Mouse (Mus musculus): ENCODE data around the gene Gak. TPM values are rescaled to one million over a fixed set of nuclear protein-coding genes. Genes with fewer than 3 reads are reported as not detected.
A peak's percentile ranks its signal among the peaks of the same experiment; 100 is the strongest.

Gak gene
- polyA plus RNA-seq, 1 experiment from 2014 or later: 54.9 TPM

- WGBS: 88% methylated on average over 4 of the region's 4 CpGs
- H3K4me1 ChIP-seq: peaks cover 9% of the 10 kb centered on the region
- H3K27me3 ChIP-seq (replicated peaks): no peaks in the 10 kb centered on the region
- H3K27ac ChIP-seq: no peak overlapping the region
- no peaks in the 10 kb centered on the region for H3K36me3 ChIP-seq (replicated peaks)
- no peak overlapping the region for H3K4me3 ChIP-seq
- no peaks in the 10 kb centered on the region for H3K9me3 ChIP-seq
- no peak overlapping the region for H3K4me2 ChIP-seq
- no peak for ATAC-seq (replicated peaks)
- no peak overlapping the region for H3K9ac ChIP-seq
Observed at GRCm38 (mm10) chr5:108633676-108634075, 4.1 kb upstream of the Gak start.

- 2% methylated on average over 32 of the region's 32 CpGs for WGBS
- H3K4me2 ChIP-seq: peak overlapping the region; percentile 85
- peak overlapping the region; percentile 98 for H3K9ac ChIP-seq
- peaks cover 5% of the 10 kb centered on the region; the same call in 1 of the 2 replicates for H3K36me3 ChIP-seq (replicated peaks)
- peak overlapping the region; percentile 91 for H3K27ac ChIP-seq
- H3K9me3 ChIP-seq: no peaks in the 10 kb centered on the region
- no peaks in the 10 kb centered on the region for H3K27me3 ChIP-seq (replicated peaks)
- H3K4me1 ChIP-seq: peaks cover 27% of the 10 kb centered on the region
- peak; percentile 87 for ATAC-seq (replicated peaks)
- H3K4me3 ChIP-seq: peak overlapping the region; percentile 96
Observed at GRCm38 (mm10) chr5:108628891-108629633, 493 bp downstream of the Gak start.

- no peak overlapping the region for H3K4me2 ChIP-seq
- H3K36me3 ChIP-seq (replicated peaks): peaks cover 30% of the 10 kb centered on the region
- peaks cover 27% of the 10 kb centered on the region for H3K4me1 ChIP-seq
- H3K9ac ChIP-seq: no peak overlapping the region
- no peaks in the 10 kb centered on the region for H3K9me3 ChIP-seq
- no peak overlapping the region for H3K4me3 ChIP-seq
- H3K27me3 ChIP-seq (replicated peaks): no peaks in the 10 kb centered on the region
- WGBS: 83% methylated on average over 4 of the region's 4 CpGs
- no peak overlapping the region for H3K27ac ChIP-seq
- ATAC-seq (replicated peaks): no peak
Observed at GRCm38 (mm10) chr5:108626050-108626660, 3.4 kb downstream of the Gak start.

- Histone ChIP-seq H3K36me3 (replicated peaks) (peaks cover 40% of the 10 kb centered on the region), H3K9ac (no peak overlapping the region), H3K4me2 (no peak overlapping the region), H3K4me3 (no peak overlapping the region), H3K27ac (no peak overlapping the region), H3K27me3 (replicated peaks) (no peaks in the 10 kb centered on the region), H3K4me1 (no peaks in the 10 kb centered on the region; the same call in 1 of the 2 replicates), H3K9me3 (no peaks in the 10 kb centered on the region)
- WGBS: 92% methylated on average over 2 of the region's 2 CpGs
- ATAC-seq (replicated peaks): no peak
Observed at GRCm38 (mm10) chr5:108621870-108622269, 7.7 kb downstream of the Gak start.

- Histone ChIP-seq H3K36me3 (replicated peaks) (peaks cover 72% of the 10 kb centered on the region), H3K27me3 (replicated peaks) (no peaks in the 10 kb centered on the region), H3K4me1 (no peaks in the 10 kb centered on the region), H3K9me3 (no peaks in the 10 kb centered on the region), H3K4me2 (no peak overlapping the region), H3K9ac (no peak overlapping the region), H3K27ac (no peak overlapping the region), H3K4me3 (no peak overlapping the region)
- 97% methylated on average over 1 of the region's 1 CpGs for WGBS
- ATAC-seq (replicated peaks): no peak
Observed at GRCm38 (mm10) chr5:108610426-108610825, 19.1 kb downstream of the Gak start.

GRCm38 (mm10) chr5:108602537-108602936 lies 27.0 kb downstream of the Gak start:
- no peaks in the 10 kb centered on the region for H3K9me3 ChIP-seq
- no peak for ATAC-seq (replicated peaks)
- no peak overlapping the region for H3K27ac ChIP-seq
- H3K4me3 ChIP-seq: no peak overlapping the region
- no peaks in the 10 kb centered on the region for H3K4me1 ChIP-seq
- H3K36me3 ChIP-seq (replicated peaks): peaks cover 89% of the 10 kb centered on the region
- 96% methylated on average over 9 of the region's 9 CpGs for WGBS
- H3K27me3 ChIP-seq (replicated peaks): no peaks in the 10 kb centered on the region
- H3K9ac ChIP-seq: no peak overlapping the region
- H3K4me2 ChIP-seq: no peak overlapping the region

- Histone ChIP-seq H3K27ac (no peak overlapping the region), H3K4me1 (no peaks in the 10 kb centered on the region), H3K4me3 (no peak overlapping the region), H3K27me3 (replicated peaks) (no peaks in the 10 kb centered on the region), H3K9me3 (no peaks in the 10 kb centered on the region), H3K4me2 (no peak overlapping the region), H3K9ac (no peak overlapping the region), H3K36me3 (replicated peaks) (peaks cover 87% of the 10 kb centered on the region)
- no peak for ATAC-seq (replicated peaks)
- 94% methylated on average over 1 of the region's 1 CpGs for WGBS
Observed at GRCm38 (mm10) chr5:108599923-108600322, 29.6 kb downstream of the Gak start.

GRCm38 (mm10) chr5:108581361-108581891 lies 48.1 kb downstream of the Gak start:
- H3K9ac ChIP-seq: no peak overlapping the region
- WGBS: 82% methylated on average over 3 of the region's 3 CpGs
- no peak overlapping the region for H3K4me2 ChIP-seq
- H3K9me3 ChIP-seq: no peaks in the 10 kb centered on the region
- H3K4me1 ChIP-seq: no peaks in the 10 kb centered on the region
- no peak overlapping the region for H3K4me3 ChIP-seq
- ATAC-seq (replicated peaks): no peak
- H3K27ac ChIP-seq: no peak overlapping the region
- peaks cover 64% of the 10 kb centered on the region for H3K36me3 ChIP-seq (replicated peaks)
- H3K27me3 ChIP-seq (replicated peaks): no peaks in the 10 kb centered on the region

GRCm38 (mm10) chr5:108573054-108573453 lies 56.5 kb downstream of the Gak start:
- no peak overlapping the region for H3K27ac ChIP-seq
- peaks cover 69% of the 10 kb centered on the region for H3K36me3 ChIP-seq (replicated peaks)
- H3K9me3 ChIP-seq: no peaks in the 10 kb centered on the region
- WGBS: 96% methylated on average over 6 of the region's 6 CpGs
- H3K27me3 ChIP-seq (replicated peaks): no peaks in the 10 kb centered on the region
- H3K4me1 ChIP-seq: no peaks in the 10 kb centered on the region
- no peak overlapping the region for H3K9ac ChIP-seq
- H3K4me2 ChIP-seq: no peak overlapping the region
- ATAC-seq (replicated peaks): no peak
- no peak overlapping the region for H3K4me3 ChIP-seq

GRCm38 (mm10) chr5:108570991-108571390 lies 58.6 kb downstream of the Gak start:
- Histone ChIP-seq H3K27ac (no peak overlapping the region), H3K4me3 (no peak overlapping the region), H3K4me1 (no peaks in the 10 kb centered on the region), H3K9ac (no peak overlapping the region), H3K4me2 (no peak overlapping the region), H3K36me3 (replicated peaks) (peaks cover 62% of the 10 kb centered on the region), H3K27me3 (replicated peaks) (no peaks in the 10 kb centered on the region), H3K9me3 (no peaks in the 10 kb centered on the region)
- WGBS: 85% methylated on average over 1 of the region's 1 CpGs
- ATAC-seq (replicated peaks): no peak

- ATAC-seq (replicated peaks): no peak
- Histone ChIP-seq H3K27ac (no peak overlapping the region), H3K9ac (no peak overlapping the region), H3K9me3 (no peaks in the 10 kb centered on the region), H3K4me1 (no peaks in the 10 kb centered on the region), H3K4me2 (no peak overlapping the region), H3K27me3 (replicated peaks) (no peaks in the 10 kb centered on the region), H3K4me3 (no peak overlapping the region), H3K36me3 (replicated peaks) (peaks cover 37% of the 10 kb centered on the region)
- WGBS: 90% methylated on average over 2 of the region's 2 CpGs
Observed at GRCm38 (mm10) chr5:108567104-108567503, 62.5 kb downstream of the Gak start.

- no peak overlapping the region for H3K27ac ChIP-seq
- H3K36me3 ChIP-seq (replicated peaks): peaks cover 36% of the 10 kb centered on the region
- H3K4me2 ChIP-seq: no peak overlapping the region
- H3K4me1 ChIP-seq: no peaks in the 10 kb centered on the region
- H3K27me3 ChIP-seq (replicated peaks): no peaks in the 10 kb centered on the region
- WGBS: 97% methylated on average over 4 of the region's 4 CpGs
- ATAC-seq (replicated peaks): no peak
- H3K9ac ChIP-seq: no peak overlapping the region
- H3K9me3 ChIP-seq: no peaks in the 10 kb centered on the region
- H3K4me3 ChIP-seq: no peak overlapping the region
Observed at GRCm38 (mm10) chr5:108566523-108566922, 63.0 kb downstream of the Gak start.

GRCm38 (mm10) chr5:108565381-108565780 lies 64.2 kb downstream of the Gak start:
- Histone ChIP-seq H3K4me3 (no peak overlapping the region), H3K27me3 (replicated peaks) (no peaks in the 10 kb centered on the region), H3K36me3 (replicated peaks) (peaks cover 25% of the 10 kb centered on the region), H3K4me2 (no peak overlapping the region), H3K9ac (no peak overlapping the region), H3K9me3 (no peaks in the 10 kb centered on the region), H3K4me1 (no peaks in the 10 kb centered on the region), H3K27ac (no peak overlapping the region)
- 89% methylated on average over 2 of the region's 2 CpGs for WGBS
- ATAC-seq (replicated peaks): no peak

All from midbrain, embryonic 15.5 days (tissue).